Mouse (Mus musculus) T-helper 1 cell (primary cell): ENCODE measurements at regions not wholly inside any gene's neighbourhood (a gene's known extent, or its start where the extent isn't known, plus 50 kb on each side); places are given as distances from the start of the nearest gene placed in this dataset.

ENCODE experiments used
- in situ Hi-C: fragments of 300-600 bp; cut with MboI, MseI; formaldehyde crosslinking; loops from one replicate; pipeline ENCODE4 v1.15.1; 2025; ENCODE audit warnings: high pct_unique_total_duplicates

DNA sequence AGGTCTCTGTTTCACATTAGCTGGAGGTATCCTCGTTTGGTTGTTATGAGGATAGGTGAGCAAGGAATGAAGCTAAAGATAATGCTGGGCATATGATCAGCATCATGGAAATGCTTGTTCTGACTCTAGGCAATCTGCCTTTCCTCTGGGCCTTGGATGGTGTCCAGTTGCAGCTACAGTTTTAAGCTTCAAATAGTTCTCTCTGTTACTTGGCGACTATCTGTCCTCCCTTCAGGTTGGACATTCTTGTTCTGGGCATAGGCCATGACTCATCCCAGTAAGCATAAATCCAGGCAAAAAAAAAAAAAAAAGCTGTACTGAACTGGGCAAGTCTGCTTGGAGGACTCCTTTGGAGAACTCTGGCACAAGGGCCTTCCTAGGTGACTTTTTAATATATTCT lies 776.9 kb downstream of the Kcnma1 start:
- in situ Hi-C loops, result no loop called here

- in situ Hi-C loops, result no loop called here
These were observed 815.6 kb downstream of the Kcnma1 start for GRCm38 (mm10) chr14:23198676-23199075.

GRCm38 (mm10) chr14:23194569-23195529 lies 819.4 kb downstream of the Kcnma1 start:
- in situ Hi-C loops, result no loop called here

DNA sequence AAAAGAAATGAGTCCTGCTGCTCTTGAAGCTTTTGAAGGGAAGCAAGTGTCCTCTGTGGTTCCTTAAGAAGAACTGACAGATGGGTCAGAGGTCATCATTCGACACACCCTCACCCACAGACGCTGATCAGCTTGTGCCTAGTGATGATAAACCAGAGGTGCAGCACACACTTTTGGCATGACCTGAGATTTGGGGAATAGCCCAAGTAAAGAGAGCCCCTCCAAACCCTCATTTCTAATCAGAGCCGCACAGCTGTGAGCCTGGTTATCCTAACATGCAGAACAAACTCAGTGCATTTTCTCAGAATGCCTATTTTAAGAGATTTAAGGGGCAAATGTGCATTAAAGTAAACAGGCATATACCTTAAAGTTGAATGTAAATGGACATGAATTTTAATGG lies 821.7 kb downstream of the Kcnma1 start:
- in situ Hi-C loops, result no loop called here

- in situ Hi-C loops, result no loop called here
These were observed 828.9 kb downstream of the Kcnma1 start for GRCm38 (mm10) chr14:23185359-23185758.

DNA sequence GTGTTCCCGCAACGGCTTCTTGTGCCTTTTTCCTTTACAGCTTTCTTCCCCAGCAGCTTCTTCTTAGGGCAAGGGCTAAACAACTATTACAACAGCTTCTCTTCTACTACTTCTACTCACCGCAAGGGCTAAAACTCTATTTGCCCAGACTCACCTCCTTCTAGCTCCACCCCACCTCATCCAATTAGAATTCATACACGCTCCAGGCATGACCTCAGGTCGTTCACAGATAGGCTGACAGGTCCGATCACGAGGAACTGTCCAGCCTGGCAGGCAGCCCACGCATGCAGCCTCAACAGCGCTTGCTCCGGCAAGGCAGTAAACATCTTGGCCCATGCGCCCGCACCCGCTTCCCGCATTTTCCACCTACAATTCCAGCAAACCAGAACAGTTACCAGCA lies 844.9 kb downstream of the Kcnma1 start:
- in situ Hi-C loops, result no loop called here

GRCm38 (mm10) chr14:23160567-23160966 lies 853.7 kb downstream of the Kcnma1 start:
- in situ Hi-C loops, result no loop called here

- in situ Hi-C loops, result no loop called here
These were observed 863.9 kb downstream of the Kcnma1 start for GRCm38 (mm10) chr14:23150431-23150830.

DNA sequence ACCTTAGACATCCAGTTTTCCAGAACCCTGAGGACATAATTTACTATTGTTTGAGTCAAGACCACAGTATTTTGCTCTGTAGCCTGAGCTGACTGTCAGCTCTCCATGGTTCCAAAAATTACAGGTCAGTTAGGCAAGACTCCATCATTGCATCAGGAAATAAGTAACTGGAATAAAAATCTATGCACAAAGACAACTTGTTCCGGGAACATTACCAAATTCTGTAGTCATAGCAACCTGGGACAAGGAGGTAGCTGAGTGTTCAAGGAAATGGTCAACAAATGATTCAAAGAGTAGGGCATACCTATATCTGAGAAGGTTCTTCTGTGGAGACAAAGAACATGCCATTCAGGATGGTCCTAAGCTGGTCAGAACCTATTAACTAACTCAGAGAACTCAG lies 867.3 kb downstream of the Kcnma1 start:
- in situ Hi-C loops, result no loop called here

- in situ Hi-C loops, result no loop called here
These were observed 873.9 kb downstream of the Kcnma1 start for GRCm38 (mm10) chr14:23140385-23140784.

- in situ Hi-C loops, result loop anchor here (5.0 kb wide), 1 partner anchor 57 kb away; no protein-coding TSS in a partner anchor
These were observed 879.6 kb downstream of the Kcnma1 start for GRCm38 (mm10) chr14:23134723-23135122.

DNA sequence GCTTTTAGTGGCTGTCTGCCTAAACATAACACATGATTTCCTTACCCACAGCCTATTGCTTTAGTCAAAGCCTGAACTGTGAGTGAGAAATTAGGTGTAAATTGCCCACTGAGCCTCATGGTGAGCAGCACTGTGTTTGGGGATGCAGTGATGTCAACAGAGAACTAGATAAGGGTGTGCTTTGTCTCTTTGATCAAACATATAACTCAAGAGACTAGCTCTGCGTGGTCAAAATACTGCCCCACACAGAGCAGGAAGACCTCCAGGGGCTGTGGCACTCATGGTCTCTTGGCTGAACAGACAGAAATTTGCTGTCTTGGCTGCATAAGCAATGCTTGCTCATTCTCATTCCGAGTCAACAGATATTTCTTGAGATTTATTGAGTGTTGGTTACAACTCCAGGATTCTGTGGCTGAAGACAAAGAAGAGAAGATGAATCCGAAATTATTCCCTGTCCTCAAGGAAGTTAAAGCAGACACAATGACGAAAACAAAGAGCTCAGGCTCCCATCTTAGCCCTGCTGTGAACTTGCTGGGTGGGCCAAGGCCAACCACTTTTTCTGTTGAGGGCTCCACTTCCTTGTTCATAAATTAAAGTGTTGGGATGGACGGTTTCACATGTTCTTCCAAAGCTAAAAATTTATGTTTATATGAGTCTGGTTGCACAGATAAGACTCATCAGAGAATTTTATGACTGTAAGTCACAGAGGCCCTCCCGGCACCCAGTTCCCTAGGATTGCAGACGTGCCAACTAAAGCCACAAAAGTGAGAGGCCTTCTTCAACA lies 882.4 kb downstream of the Kcnma1 start:
- in situ Hi-C loops, result no loop called here

GRCm38 (mm10) chr14:23115889-23116510 lies 898.3 kb downstream of the Kcnma1 start:
- in situ Hi-C loops, result no loop called here

- in situ Hi-C loops, result no loop called here
These were observed 899.4 kb downstream of the Kcnma1 start for GRCm38 (mm10) chr14:23114910-23115309.

GRCm38 (mm10) chr14:23114456-23114855 lies 899.8 kb downstream of the Kcnma1 start:
- in situ Hi-C loops, result no loop called here

DNA sequence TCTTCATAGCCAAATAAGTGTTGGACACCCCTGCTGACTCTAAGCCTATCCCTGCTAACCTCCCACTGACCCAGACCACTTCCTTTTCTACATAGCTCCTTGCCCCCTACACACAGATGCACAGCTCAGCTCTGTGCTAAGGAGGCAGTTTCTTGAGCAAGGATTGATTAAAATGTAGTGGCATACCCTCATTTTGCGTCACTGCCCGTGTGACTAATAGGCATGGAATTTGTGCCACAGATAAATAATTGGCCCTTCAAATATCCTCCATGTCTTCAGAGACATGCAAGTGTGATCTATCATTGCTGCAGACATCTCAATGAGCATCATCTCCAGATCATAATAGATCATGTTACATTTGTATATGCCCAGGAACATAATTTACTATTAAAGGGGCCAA lies 901.9 kb downstream of the Kcnma1 start:
- in situ Hi-C loops, result no loop called here

GRCm38 (mm10) chr14:23108590-23108989 lies 905.7 kb downstream of the Kcnma1 start:
- in situ Hi-C loops, result no loop called here

DNA sequence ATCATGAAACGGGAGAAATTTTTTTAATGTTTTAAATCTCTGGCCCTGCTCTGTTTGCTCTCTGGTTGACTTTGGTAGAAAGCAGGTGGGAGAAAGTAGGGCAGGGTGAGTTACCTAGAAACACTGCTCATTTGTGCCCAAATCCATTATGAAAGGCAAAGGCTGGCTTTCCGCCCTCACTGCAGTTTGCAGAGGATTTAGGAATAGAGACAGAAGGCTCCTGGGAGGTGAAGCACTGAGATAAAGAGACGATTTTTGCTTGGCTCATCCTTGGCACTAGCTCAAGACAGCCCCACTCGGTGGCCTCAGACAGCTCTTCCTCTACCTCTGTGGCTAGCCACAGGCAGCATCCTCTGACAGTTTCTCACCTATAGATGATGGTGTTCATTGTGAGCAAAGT lies 906.8 kb downstream of the Kcnma1 start:
- in situ Hi-C loops, result no loop called here
